Mouse (Mus musculus): ENCODE results near the gene Pdcd5.

DNA sequence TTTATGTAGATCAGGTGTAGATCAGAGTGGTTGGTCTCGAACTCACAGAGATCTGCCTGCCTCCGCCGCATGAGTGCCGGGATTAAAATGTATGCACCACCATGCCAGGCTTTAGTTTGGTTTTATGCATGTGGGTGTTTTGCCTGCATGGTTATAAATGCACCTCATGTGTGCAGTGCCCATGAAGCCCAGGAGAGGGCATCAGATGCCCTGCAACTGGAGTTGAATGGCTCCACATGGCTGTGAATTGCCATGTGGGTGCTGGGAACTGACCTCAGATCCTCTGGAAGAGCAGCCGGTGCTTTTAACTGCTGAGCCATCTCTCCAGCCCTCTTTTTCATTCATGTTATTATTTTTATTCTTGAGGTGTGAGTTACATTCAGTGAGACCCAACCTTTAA, 21.3 kb downstream of the Pdcd5 start:
- TF ChIP-seq GATA1 (IDR thresholded peaks at IDR 0.05; ENCODE audit: borderline replicate concordance, low read length): no peak
- no peak for TF ChIP-seq FLI1 (IDR thresholded peaks at IDR 0.05; ENCODE audit: low read length)

All from megakaryocyte, embryonic 14.5 days (primary cell).